Mouse (Mus musculus): ENCODE results near the gene Ankle1.

The Ankle1 gene

GRCm38 (mm10) chr8:71381971-71382961 is 23.5 kb upstream of the Ankle1 start:
- DNase-seq (ENCODE audit: low spot score in 2 of 2) = peak; percentile 88 to 89

DNA sequence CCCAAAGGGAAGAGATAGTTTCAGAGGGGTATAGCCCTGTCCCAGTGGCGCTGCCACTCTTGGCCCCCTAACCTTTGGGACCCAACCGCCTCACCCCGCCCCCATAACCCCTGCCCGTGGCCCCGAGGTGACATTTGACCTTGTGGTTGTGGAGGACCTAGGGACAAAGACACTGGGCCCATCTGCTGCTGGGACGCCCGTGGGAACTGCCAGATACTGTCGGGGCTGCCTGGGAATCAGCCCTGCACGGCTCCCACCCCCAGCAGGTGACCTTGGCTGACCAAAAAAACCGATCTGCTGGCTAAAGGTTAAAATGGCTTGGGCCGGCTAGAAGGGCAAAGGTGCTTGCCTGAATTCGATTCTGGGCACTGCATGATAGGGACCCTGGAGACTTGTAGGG is 22.4 kb upstream of the Ankle1 start:
- DNase-seq (ENCODE audit: low spot score in 2 of 2) = no peak

DNA sequence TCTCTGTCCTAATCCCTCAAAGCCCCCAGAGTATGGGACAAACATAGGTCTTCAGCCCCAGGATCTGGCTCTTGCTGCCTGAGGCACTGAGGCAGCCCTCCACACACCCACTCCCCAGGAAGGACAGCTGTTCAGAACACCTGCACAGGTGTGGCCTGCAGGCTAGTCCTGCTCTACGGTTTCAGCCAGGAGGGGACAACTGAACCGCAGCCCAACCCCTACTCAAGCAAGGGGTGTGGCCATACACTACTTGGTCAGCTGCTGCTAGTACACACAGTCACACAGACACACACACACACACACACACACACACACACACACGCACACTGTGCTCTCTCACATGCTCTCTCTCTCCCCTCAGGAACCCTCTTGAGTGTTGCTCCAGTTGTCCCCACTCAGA is 21.9 kb upstream of the Ankle1 start:
- DNase-seq (ENCODE audit: low spot score in 2 of 2) = no peak

GRCm38 (mm10) chr8:71385212-71385835 is 20.5 kb upstream of the Ankle1 start:
- DNase-seq (ENCODE audit: low spot score in 2 of 2) = no peak

GRCm38 (mm10) chr8:71388267-71388666 is 17.5 kb upstream of the Ankle1 start:
- no peak for DNase-seq (ENCODE audit: low spot score in 2 of 2)

DNA sequence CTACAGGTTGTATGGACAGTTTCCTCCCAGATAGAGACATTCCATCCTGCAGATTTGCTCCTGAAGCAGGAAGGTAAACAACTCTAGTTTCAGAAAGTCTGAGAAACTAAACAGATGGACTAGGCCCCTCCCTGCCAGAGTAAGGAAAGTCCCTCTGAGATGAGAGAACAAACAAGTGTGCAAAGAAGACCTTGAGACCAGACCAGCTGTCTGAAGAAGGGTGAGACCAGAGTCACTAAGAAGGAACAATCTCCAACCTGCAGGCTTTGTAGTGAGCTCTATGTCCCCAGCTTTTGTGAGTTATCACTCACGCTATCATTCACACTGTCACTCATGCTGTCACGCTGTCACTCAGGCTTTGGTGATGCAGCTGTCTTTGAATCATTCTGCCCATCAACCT is 14.1 kb upstream of the Ankle1 start:
- peak in 1 of 2 experiments; percentile 7 for DNase-seq (ENCODE audit: low spot score in 2 of 2)

DNA sequence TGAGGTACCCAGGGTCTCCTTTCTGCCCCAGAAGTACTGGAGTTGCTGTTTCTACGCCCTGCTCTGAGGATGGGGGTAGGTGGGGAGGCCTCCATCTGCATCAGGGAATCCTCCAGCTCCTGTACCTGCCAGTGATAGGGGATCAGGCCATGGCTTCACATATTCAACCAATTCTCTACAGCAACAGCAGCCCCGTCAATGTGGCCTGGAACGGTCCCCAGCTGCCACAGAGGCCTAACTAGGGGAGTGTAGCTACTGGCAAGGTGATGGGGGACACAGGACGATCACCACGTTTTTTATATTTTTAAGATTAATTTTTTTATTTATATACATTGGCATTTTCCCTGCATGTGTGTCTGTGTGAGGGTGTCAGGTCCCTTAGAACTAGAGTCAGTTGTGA is 13.4 kb upstream of the Ankle1 start:
- peak; percentile 15 to 19 for DNase-seq (ENCODE audit: low spot score in 2 of 2)

DNA sequence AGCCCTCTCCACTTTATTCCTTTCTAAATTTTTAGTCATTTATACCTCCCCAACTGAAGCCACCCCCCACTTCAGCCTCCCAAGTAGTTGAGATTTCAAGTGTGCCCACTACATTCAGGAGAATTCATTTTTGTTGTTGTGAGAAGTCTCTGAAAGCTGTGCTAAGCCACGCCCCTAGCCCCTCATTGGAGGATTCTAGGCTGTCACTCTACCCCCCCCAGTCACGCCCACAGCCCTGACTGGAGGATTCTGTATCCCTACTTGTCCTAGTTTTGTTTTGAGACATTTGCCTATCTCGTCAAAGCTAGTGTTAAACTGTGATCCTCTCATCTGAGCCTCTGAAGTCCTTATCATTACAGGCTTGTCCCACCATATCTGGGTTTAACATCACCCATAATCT is 12.9 kb upstream of the Ankle1 start:
- peak; percentile 30 for DNase-seq (ENCODE audit: low spot score in 2 of 2)

- peak; percentile 18 to 24 for DNase-seq (ENCODE audit: low spot score in 2 of 2)
These were observed 11.3 kb upstream of the Ankle1 start for GRCm38 (mm10) chr8:71394481-71394880.

GRCm38 (mm10) chr8:71395071-71395470 is 10.7 kb upstream of the Ankle1 start:
- DNase-seq (ENCODE audit: low spot score in 2 of 2) = peak in 1 of 2 experiments; percentile 22

DNA sequence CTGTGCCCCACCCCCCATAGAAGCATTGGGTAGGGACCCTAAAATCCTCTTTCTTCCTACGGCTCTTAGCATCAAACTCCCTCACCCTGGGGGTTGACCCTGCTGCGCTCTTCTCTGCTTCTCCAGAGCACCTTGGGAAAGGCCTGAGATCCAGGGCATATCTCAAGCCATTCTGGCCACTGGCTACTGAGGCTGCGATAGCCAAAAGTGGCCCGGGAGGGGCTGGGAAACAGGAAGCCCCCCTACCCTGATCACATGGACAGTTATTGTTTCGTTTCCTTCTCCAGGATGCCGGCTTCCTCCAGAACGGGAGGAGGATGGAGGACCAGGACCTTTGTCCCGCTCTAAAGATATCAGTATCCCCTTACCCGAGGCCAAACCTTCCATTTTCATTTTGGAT is 10.2 kb upstream of the Ankle1 start, which contains the start of gene Ushbp1:
Gene Ushbp1 (minus strand): TSS at position 174 of the 400 bp plus-strand sequence.
- peak; percentile 21 to 35 for DNase-seq (ENCODE audit: low spot score in 2 of 2)

GRCm38 (mm10) chr8:71396639-71397305 is 9.0 kb upstream of the Ankle1 start, which contains the start of gene Babam1:
Gene Babam1 (plus strand): TSS chr8:71396861.
- DNase-seq (ENCODE audit: low spot score in 2 of 2) = peak; percentile 96 to 98

DNA sequence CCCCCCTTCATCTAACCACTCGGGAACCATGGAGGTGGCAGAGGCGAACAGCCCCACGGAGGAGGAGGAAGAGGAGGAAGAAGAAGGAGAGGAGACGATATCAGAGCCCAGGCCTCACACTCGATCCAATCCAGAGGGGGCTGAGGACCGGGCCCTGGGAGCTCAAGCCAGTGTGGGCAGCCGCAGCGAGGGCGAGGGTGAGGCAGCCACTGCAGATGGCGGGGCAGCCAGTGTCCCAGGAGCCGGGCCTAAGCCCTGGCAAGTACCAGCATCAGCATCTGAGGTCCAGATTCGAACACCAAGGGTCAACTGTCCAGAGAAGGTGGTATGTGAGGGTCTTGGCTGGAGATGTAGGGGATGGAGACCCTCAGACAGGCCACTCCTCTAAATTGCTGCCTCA is 8.1 kb upstream of the Ankle1 start:
- DNase-seq (ENCODE audit: low spot score in 2 of 2) = peak; percentile 25 to 39

DNA sequence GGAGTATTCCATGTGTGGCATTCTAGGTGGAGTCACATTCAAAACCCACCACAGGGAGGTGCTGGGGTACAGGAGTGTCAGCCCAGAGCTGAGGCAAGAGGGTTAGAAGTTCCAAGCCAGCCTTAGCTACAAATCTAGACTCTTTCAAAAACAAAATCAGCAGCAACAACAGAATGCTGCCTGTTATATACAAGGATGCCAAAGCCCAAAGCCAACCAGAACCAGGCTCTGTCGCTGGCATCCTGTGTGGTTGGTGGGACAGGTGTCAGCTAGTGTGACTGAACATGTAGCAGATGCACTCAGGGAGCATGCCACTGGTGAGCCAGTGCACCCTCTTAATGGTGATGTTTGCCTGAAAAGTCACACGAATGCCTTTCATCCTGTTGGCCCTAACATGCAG is 5.0 kb upstream of the Ankle1 start:
- peak; percentile 15 to 23 for DNase-seq (ENCODE audit: low spot score in 2 of 2)

- DNase-seq (ENCODE audit: low spot score in 2 of 2) = peak; percentile 21 to 25
These were observed 4.4 kb upstream of the Ankle1 start for GRCm38 (mm10) chr8:71401454-71401853.

- DNase-seq (ENCODE audit: low spot score in 2 of 2) = peak in 1 of 2 experiments; percentile 18
These were observed 3.3 kb upstream of the Ankle1 start for GRCm38 (mm10) chr8:71402446-71402964.

DNA sequence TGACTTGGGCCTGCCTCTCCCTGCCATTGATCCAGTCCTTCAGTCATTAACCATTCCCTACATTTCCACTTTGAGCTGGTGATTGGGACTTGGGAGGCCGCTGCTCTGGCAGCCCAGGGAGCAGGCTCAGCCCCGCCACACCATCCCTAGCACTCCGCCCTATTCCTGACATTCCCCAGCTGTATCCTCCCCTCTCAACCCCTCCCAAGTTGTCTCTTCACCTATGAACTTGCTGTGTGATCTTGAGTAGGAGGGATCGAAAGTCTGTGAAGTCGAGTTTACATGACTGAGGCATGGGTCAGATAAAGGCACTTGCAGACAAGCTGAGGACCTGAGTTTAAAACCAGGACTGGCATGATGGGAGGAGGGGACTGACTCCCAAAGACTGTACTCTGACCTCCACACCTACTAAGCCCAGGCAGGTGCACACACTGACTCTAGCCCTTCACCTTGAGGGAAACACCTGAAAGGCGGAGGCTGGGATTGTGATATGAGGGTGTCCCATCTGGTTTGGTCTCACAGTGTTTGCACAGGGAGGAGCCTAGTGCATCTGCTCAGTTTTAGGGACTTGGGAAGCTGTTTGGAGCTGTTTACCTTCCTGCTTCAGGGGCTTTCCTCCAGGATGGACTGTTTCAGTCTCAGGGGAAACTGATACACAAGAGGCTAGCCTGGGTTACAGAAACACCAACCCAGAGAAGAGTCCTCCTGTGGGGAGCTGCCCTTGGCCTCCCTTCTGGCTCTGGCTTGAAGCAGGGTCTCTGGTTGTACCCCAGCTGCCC is 2.5 kb upstream of the Ankle1 start:
- DNase-seq (ENCODE audit: low spot score in 2 of 2) = peak in 1 of 2 experiments; percentile 12

DNA sequence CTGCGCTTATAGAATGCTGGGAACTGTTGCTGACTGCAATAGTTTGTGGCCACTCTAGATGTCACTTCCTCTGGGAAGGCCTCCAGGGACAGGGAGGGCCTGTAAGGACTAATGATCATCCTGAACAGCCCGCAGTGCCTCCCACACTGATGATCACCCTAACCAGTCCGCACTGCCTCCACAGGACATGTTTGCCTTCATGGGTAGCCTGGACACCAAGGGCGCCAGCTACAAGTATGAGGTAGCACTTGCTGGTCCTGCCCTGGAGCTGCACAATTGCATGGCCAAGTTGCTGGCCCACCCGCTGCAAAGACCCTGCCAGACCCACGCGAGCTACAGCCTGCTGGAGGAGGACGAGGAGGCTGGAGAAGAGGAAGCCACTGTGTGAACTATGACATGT is 1.8 kb upstream of the Ankle1 start:
- DNase-seq (ENCODE audit: low spot score in 2 of 2) = peak in 1 of 2 experiments; percentile 30

- no peak for DNase-seq (ENCODE audit: low spot score in 2 of 2)
These were observed 859 bp upstream of the Ankle1 start for GRCm38 (mm10) chr8:71404951-71405351.

DNA sequence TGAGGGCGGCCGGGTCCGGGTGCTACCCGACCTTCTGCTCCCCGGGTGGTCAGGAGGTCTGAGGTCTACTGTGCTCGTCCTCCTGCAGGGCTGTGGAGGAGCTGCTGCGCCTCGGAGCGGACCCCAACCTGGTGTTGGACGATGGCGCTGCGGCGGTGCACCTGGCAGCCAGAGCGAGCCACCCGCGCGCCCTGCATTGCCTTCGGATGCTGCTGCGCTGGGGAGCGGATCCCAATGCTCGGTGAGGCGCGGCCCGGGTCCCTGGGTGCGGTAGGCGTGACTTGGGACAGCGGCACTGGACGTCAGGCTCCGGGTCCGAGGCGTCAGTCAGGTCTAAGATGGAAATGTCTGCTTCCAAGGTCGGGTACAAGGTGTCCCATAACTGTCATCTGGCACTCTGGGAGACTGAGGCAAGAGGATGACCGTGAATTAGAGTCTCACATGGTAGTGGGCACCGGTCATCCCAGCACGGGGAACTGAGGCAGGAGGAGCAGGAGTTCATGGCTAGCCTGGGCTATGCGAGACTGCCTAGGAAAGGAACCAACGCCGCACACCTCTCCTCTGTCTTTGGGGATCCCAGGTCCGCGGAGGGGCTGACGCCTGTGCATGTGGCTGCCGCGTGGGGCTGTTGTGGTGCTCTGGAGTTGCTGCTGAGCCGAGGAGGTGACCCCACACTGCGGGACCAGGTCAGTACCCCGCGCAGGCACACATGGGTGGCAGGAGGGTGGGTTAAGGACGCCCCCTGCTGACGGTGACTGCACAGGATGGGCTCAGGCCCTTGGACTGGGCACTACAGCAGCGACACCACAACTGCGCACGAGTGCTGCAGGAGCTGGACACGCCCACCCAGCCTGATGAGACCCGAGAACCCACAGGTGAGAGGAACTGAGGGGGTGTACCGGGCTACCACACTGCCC is 547 bp downstream of the Ankle1 start:
- DNase-seq (ENCODE audit: low spot score in 2 of 2) = peak in 1 of 2 experiments; percentile 56

Data from right cerebral cortex, postnatal 10 days (tissue).